Mouse (Mus musculus) neural tube, embryonic 10.5 days (tissue): ENCODE data around the gene Cenpj.

Experiments used
- DNase-seq: peaks from one replicate; pipeline ENCODE4 v3.0.0-alpha.2; 2017; ENCODE audit warnings: low spot score; ENCODE audit errors: extremely low spot score

The Cenpj gene

DNA sequence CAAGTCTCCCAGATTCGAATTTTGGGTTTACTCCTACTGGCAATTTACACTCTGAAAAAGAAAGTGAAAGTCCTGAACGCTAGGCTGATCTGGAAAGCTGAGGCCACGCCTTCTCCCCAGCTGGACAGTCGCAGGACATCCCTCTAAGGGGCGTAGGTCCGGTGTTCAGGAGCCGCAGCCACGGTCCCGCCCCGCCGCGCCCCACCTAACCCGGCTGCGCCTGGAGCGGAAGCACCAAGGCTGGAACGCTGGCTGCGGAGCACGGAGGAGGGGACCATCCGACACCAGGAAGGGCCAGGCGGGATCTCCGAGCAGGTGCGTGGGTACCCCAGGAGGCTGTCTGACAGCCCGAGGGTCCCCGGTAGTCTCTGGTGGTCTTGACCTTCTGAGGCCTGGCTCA lies at the start of gene Cenpj, which contains the start of gene Parp4:
Gene Cenpj (minus strand): TSS at position 10 of the 400 bp plus-strand sequence.
Gene Parp4 (plus strand): TSS at position 204 of the 400 bp plus-strand sequence.
- DNase-seq, result peak; percentile 68

GRCm38 (mm10) chr14:56620425-56620824 lies 45.2 kb upstream of the Cenpj start:
- no peak for DNase-seq

- no peak for DNase-seq
These were observed 42.2 kb upstream of the Cenpj start for GRCm38 (mm10) chr14:56617470-56617869.

DNA sequence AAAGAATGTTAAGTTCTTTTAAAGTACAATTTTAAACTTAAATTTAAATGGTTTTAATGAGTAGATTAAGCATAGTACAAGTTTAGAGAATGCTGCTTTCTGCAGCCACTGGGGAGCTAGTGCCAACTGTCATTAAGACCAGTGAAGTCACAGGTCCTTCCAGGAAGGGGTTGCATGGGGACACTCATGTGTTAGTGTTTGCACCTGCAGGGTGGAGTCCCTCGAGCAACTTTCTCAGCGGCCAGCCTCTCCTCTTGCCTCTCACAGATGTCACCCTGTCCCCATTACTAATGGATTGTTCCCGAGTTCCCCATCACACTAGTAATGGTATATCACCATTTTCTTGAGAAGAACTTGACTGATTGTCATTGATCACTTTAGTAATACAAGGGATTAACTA lies 38.0 kb upstream of the Cenpj start:
- DNase-seq, result no peak

- no peak for DNase-seq
These were observed 29.9 kb upstream of the Cenpj start for GRCm38 (mm10) chr14:56605136-56605535.

DNA sequence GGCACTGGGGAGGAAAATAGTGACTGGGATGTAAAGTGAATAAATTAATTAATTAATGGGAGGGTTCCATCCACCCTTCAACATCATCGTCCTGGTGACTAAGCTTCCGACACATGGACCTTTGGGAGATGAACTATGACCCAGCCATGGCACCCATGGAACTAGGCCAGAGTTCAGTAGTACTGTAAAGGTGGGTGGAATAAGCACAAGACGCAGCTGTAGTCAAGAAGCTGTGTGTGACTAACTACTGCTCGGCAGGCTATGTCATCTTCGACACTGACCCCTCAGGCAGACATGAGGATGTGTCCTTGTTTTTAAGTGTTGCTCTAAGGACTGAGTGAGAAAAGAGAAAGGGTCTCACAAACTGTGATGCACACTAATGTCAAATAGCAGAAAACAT lies 29.2 kb upstream of the Cenpj start:
- no peak for DNase-seq

GRCm38 (mm10) chr14:56602069-56602468 lies 26.8 kb upstream of the Cenpj start:
- DNase-seq, result no peak

DNA sequence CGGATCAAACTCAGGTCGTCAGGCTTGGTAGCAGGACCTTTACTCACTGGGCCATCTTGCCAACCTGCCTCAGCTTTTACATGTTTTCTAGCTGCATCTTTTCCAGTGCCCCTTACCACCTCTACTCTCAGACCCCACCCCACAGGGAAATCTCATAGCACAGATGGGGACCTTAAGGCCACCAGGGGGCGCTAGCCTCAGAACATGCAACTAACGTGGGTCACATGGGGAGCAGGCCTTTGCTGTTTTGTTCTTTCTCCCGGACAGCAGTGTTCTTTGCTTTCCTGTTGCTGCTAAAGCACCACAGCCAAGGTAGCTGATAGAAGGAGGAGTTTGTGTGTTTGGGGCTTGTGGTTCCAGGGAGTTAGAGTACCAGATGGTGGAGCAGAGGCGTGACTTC lies 23.5 kb upstream of the Cenpj start:
- DNase-seq, result peak; percentile 51

GRCm38 (mm10) chr14:56594811-56595210 lies 19.6 kb upstream of the Cenpj start:
- DNase-seq, result no peak

DNA sequence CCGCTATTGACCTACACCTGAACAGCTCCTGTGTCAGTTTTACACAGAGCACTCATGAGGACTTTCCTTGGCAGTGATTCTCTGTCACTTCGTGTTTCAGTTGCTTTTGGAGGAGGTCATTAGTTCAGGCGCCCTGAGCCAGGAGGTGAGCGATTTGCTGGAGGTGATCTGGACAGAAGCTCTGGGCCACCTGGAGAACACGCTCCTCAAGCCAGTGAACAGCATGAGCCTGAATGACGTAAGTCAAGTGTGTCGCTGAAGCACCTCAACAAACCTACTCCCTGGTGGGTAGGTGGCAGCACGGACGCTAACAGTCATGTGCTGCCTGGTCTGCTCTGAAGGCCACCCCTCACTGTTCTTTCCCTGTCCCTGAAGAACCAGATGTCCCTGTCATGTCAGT lies 17.0 kb upstream of the Cenpj start:
- no peak for DNase-seq

GRCm38 (mm10) chr14:56582294-56582693 lies 7.1 kb upstream of the Cenpj start:
- no peak for DNase-seq

DNA sequence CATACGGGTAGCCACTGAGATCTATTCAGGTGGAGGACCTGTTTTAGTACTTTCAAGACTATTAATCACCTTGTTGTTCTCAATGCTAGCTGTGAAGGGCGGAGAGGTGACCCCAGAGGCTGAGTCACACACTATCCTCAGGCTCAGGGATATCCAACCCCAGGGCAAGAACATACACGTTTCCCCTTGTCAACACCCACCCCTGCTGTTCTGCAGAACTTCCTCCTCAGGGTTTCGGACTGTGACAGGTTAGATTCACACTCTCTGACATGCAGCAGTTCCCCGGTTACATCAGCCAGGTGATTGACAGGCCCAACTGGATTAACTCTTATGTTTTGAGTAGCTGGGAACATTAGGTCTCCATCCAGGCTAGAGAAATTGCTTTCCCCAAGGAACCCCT lies 5.9 kb upstream of the Cenpj start:
- no peak for DNase-seq

DNA sequence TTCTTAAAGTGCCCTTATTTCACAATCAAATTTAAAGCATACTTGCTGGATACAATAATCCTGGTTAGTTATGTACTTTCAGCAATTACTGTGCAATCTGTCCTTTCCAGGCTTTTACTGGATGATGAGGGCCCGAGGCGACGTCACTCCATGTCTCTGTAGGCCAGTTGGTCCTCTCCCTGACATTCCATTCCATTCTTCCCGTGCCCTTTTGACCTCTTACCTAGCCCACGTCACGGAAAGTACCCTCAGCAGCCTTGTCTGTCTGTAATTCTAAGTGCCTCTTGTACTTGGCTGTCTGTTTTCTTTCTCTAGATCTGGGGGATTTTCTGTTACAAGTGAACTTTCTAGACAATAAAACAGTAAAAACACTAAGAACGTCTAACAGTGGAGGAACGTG lies 3.8 kb upstream of the Cenpj start:
- no peak for DNase-seq

DNA sequence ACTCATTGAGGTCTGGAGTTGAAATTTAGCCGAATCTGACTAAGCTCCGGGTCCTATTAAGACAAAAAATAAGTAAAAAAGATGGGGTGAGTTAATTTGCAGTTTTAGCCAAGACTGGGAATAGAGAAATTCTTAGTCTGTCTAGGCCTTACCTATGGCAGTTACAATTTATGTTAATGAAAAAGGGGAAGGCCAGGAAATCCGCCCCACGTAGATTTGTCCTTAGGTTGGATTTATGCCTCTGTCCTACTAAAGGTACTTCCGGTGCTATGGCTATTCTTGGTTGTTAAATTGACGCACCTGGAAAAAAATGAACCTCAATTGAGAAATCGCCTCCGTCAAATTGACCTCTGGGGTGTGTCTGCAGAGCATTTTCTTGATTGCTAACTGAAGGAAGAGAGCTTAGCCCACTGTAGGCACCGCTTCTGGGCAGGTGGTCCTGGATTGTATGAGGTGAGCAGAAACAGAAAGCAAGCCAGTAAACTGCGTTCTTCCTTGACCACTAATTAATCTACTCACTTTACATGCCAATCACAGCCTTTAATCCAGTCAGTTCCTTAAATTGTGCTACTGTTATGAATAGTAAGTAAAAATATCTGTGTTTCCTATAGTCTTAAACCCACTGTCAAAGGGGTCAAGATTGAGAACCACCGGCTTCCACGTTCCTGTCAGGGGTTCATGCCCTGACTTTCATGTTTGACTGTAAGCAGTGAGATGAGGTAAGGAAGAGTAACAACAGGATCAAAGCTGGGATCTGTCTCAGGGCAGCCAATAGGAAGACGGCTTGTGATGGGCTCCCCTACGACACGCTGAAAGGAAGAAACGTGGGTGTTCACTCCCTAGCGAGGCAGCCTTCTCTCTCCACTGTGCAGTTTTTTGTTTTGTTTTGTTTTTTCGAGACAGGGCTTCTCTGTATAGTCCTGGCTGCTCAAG lies 1.0 kb upstream of the Cenpj start:
- no peak for DNase-seq

DNA sequence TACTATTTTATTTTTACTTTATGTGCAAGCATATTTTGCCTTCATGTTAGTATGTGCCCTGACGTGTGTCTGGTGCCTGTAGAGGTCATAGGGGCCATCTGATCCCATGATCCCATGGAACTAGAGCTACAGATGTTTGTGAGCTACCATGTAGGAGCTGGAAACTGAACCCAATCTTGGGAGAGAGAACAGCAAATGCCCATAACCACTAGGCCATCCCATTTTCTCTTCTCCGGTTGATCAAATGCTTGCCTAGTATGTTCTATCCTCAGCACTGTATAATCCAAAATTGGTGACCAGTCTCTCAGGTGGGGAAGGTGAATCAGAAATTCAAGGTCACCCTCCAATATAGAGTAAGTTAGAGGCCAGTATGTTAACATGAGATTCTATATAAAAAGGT lies 2.7 kb downstream of the Cenpj start:
- no peak for DNase-seq

GRCm38 (mm10) chr14:56571310-56572093 lies 3.7 kb downstream of the Cenpj start:
- peak; percentile 96 for DNase-seq

GRCm38 (mm10) chr14:56569041-56569440 lies 6.2 kb downstream of the Cenpj start:
- DNase-seq, result no peak

- DNase-seq, result no peak
These were observed 7.7 kb downstream of the Cenpj start for GRCm38 (mm10) chr14:56567476-56567875.

- no peak for DNase-seq
These were observed 16.1 kb downstream of the Cenpj start for GRCm38 (mm10) chr14:56559134-56559533.

DNA sequence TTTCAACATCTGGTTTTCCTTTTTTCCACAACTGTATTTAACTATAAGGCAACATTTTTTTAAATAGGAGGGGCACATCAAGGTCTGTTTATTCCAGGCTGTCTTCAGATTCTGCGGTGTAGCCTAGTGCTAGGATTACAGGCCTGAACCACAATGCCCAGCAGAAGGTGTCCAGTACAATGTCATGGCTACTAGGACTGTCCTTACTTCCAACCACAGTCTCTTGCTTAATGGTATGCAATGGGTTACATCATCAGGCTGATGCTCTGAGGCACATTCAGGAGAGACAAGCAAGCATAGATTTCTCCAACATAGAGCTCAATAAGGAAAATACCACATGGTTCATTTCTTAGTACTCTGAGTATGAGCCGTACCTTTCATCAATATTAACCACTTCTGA lies 20.5 kb downstream of the Cenpj start:
- no peak for DNase-seq

DNA sequence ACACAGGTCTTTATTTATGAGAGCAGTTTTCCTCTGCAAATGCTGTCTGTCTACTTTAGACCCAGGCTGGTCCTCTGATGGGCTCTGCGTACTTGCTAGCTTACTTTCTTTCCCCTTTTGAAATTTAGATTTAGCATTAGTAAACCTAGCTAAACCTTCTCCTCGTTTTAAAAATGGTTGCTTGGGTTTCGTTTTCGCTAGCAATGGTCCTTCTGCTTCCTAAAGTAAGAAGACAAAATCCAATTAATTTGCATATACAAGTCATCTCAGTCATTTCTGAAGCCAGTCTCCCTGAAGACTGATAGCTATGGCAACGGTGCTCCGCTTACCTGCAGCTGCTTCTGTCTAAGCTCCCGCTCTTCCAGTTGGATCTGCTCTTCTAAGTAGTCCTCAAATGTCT lies 21.9 kb downstream of the Cenpj start:
- DNase-seq, result no peak

- DNase-seq, result no peak
These were observed 22.3 kb downstream of the Cenpj start for GRCm38 (mm10) chr14:56552924-56553323.
